Mouse (Mus musculus): ENCODE results near the gene Romo1. TPM values are rescaled to one million over a fixed set of nuclear protein-coding genes. Genes with fewer than 3 reads are reported as not detected.
"Not testable (repeated sequence)": the region's sequence is repeated elsewhere in the genome, so short reads cannot be mapped to it uniquely, and the experiment has no call there.

Romo1 gene
- total and polyA plus RNA-seq, 2 experiments from 2014 or later = 113 to 607 TPM

DNA sequence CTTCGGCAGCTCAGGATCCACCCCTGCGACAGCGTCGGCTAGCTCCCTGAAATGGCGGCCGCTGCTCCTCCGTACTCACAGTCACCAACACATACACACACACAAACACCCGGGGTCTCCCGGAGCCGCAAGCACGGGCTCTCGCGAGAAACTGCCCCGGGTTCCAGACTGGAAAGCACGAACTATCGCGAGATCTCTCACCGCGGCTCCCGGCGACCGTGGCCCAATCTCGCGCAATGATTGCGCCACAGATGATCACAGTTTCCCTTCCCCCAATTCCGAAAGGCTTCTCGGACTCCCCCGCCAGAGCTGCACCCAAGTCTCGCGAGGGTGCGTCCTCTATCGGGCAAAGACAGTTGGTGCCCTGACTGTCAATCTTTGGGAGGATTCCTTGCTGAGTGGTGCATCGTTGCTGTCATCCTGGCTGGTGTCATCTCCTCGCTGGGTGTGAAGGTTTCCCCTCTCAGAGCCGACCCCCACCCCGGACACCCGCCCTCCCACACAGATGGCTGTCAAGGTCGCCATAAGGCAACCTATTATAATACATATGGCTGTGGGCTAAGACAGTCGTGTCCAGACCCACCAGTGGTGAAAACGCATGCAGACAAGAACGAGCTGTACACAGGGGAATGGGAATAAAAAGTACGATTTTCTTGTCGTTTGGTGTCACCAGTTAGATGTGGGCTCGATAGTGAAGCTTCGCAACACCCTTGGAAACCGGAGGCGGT lies 36.4 kb downstream of the Romo1 start, which contains the start of gene Rbm39:
Gene Rbm39, minus strand, starts transcription at position 145 of the 728 bp plus-strand sequence.
- peak within 1 kb of the TSS; percentile 99 for H3K27ac ChIP-seq (ENCODE audit: low read depth)
- DNase-seq (ENCODE audit: low spot score) (peak; percentile 99), ATAC-seq (ENCODE audit: insufficient read depth, low read depth) (peak; percentile 94)
- peak within 1 kb of the TSS; percentile 83 for H3K4me2 ChIP-seq (ENCODE audit: low read depth, low read length)
- H3K27me3 ChIP-seq (ENCODE audit: control insufficient read depth, insufficient read depth, low read length) = no peaks in the 10 kb centered on the region
- peak; percentile 53 for TF ChIP-seq CTCF (IDR thresholded peaks at IDR 0.05; ENCODE audit: low read depth)
- peak; percentile 100 for TF ChIP-seq EP300 (IDR thresholded peaks at IDR 0.05; ENCODE audit: low read depth)
- peaks cover 24% of the 10 kb centered on the region for H3K36me3 ChIP-seq (replicated peaks; ENCODE audit: control insufficient read depth, insufficient read depth, low read length)
- H3K9ac ChIP-seq (replicated peaks; ENCODE audit: low read depth, low read length) = peak within 1 kb of the TSS; percentile 100
- H3K9me3 ChIP-seq (replicated peaks; ENCODE audit: control insufficient read depth, low read length) = no peaks in the 10 kb centered on the region
- under 1% methylated on average over 47 of the region's 47 CpGs for WGBS
- H3K4me1 ChIP-seq (ENCODE audit: control insufficient read depth, insufficient read depth) = peaks cover 25% of the 10 kb centered on the region
- peak within 1 kb of the TSS; percentile 95 for H3K4me3 ChIP-seq (ENCODE audit: low read depth, low read length)

DNA sequence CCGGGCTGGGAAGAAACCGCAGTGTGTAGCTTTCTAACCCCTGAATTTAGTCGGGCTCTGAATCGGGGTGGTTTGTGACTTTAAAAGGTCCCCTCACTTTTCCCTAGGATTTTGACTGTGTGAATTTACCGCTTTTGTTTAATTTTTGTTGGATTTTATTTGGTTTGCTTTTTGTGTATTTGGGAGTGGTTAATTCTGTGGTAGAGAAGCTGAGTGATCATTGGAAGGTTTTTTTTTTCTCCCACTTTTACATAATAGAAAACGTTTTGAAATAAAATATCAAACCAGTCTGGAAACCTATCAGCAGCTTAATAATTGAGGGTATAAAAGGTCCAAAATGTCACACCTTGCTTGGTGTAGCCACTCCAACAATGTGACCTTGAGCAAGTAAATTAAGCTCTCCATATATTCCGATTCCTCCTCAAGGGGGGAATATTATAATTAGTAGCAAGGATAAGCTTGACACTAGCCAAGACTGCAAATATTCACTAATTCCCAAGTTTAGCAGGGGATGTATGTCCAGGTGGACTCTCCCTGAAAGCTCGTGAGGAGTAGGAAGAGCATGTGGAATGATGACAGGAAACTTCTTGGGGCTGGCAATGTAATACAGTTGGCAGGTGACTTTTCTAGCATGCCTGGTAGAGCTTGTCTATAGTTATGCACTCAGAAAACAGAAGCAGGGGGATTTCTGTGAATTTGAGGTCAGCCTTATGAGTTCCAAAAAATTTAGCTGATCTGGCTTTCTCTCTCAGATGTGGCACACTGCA lies 37.2 kb downstream of the Romo1 start:
- H3K4me3 ChIP-seq (ENCODE audit: low read depth, low read length) = peak overlapping the region; percentile 95
- H3K9me3 ChIP-seq (replicated peaks; ENCODE audit: control insufficient read depth, low read length) = no peaks in the 10 kb centered on the region
- H3K4me1 ChIP-seq (ENCODE audit: control insufficient read depth, insufficient read depth) = peaks cover 25% of the 10 kb centered on the region
- no peaks in the 10 kb centered on the region for H3K27me3 ChIP-seq (ENCODE audit: control insufficient read depth, insufficient read depth, low read length)
- H3K9ac ChIP-seq (replicated peaks; ENCODE audit: low read depth, low read length) = peak overlapping the region; percentile 77
- peaks cover 19% of the 10 kb centered on the region for H3K36me3 ChIP-seq (replicated peaks; ENCODE audit: control insufficient read depth, insufficient read depth, low read length)
- TF ChIP-seq EP300 (IDR thresholded peaks at IDR 0.05; ENCODE audit: low read depth) (no peak), CTCF (IDR thresholded peaks at IDR 0.05; ENCODE audit: low read depth) (no peak)
- 5% methylated on average over 8 of the region's 8 CpGs for WGBS
- no peak for DNase-seq (ENCODE audit: low spot score)
- H3K27ac ChIP-seq (ENCODE audit: low read depth) = peak overlapping the region; percentile 91
- no peak for ATAC-seq (ENCODE audit: insufficient read depth, low read depth)
- H3K4me2 ChIP-seq (ENCODE audit: low read depth, low read length) = peak overlapping the region; percentile 72

DNA sequence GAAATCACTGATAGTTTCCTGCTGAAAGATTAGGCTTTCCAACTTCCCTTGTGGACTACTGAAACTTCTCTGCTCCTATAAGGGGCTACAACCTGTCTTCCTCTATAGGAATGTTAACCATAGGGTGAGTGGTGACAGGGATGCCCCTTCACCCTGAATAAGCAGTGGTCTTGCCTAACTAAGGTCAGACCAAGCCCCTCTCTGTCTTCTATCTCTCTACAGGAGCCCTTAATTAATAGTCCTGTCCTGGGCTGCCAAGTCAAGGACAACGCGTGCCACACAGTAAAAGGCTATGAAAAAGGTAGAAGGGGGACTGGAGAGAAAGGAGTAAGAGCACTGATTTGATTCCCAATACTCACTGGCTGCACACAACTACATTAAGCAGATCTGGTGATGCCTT lies 37.8 kb downstream of the Romo1 start:
- no peaks in the 10 kb centered on the region for H3K27me3 ChIP-seq (ENCODE audit: control insufficient read depth, insufficient read depth, low read length)
- peak overlapping the region; percentile 91 for H3K27ac ChIP-seq (ENCODE audit: low read depth)
- DNase-seq (ENCODE audit: low spot score) = no peak
- peak overlapping the region; percentile 77; the same call in 1 of the 2 replicates for H3K9ac ChIP-seq (replicated peaks; ENCODE audit: low read depth, low read length)
- WGBS = 70% methylated on average over 2 of the region's 2 CpGs
- H3K4me1 ChIP-seq (ENCODE audit: control insufficient read depth, insufficient read depth) = peaks cover 25% of the 10 kb centered on the region
- TF ChIP-seq CTCF (IDR thresholded peaks at IDR 0.05; ENCODE audit: low read depth) (no peak), EP300 (IDR thresholded peaks at IDR 0.05; ENCODE audit: low read depth) (no peak)
- peaks cover 18% of the 10 kb centered on the region for H3K36me3 ChIP-seq (replicated peaks; ENCODE audit: control insufficient read depth, insufficient read depth, low read length)
- H3K9me3 ChIP-seq (replicated peaks; ENCODE audit: control insufficient read depth, low read length) = no peaks in the 10 kb centered on the region
- H3K4me2 ChIP-seq (ENCODE audit: low read depth, low read length) = no peak overlapping the region
- ATAC-seq (ENCODE audit: insufficient read depth, low read depth) = no peak
- H3K4me3 ChIP-seq (ENCODE audit: low read depth, low read length) = no peak overlapping the region

DNA sequence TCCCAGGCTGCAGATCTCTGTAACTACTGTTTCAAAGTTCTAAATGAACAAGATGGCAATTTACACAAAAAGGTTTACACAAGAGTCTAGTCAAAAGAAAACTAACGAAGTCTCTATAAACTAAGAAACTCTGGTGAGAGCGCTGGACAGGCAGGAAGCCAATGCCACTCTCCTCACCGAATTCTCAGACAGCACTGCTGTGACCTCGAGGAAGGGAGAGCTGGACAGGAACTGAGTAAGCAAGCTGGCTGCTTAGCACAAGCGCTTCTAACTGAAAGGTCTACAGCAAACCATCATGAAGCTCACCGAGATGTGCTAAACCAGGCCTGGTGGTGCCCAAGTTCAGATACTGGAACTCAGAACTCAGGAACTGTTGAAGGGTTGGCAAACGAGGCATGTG lies 45.4 kb downstream of the Romo1 start:
- not testable (repeated sequence) for H3K4me2 ChIP-seq (ENCODE audit: low read depth, low read length); H3K9me3 ChIP-seq (replicated peaks; ENCODE audit: control insufficient read depth, low read length); H3K9ac ChIP-seq (replicated peaks; ENCODE audit: low read depth, low read length); H3K36me3 ChIP-seq (replicated peaks; ENCODE audit: control insufficient read depth, insufficient read depth, low read length); DNase-seq (ENCODE audit: low spot score); H3K4me3 ChIP-seq (ENCODE audit: low read depth, low read length); ATAC-seq (ENCODE audit: insufficient read depth, low read depth); H3K4me1 ChIP-seq (ENCODE audit: control insufficient read depth, insufficient read depth); H3K27me3 ChIP-seq (ENCODE audit: control insufficient read depth, insufficient read depth, low read length); H3K27ac ChIP-seq (ENCODE audit: low read depth)
- WGBS = 64% methylated on average over 7 of the region's 7 CpGs

DNA sequence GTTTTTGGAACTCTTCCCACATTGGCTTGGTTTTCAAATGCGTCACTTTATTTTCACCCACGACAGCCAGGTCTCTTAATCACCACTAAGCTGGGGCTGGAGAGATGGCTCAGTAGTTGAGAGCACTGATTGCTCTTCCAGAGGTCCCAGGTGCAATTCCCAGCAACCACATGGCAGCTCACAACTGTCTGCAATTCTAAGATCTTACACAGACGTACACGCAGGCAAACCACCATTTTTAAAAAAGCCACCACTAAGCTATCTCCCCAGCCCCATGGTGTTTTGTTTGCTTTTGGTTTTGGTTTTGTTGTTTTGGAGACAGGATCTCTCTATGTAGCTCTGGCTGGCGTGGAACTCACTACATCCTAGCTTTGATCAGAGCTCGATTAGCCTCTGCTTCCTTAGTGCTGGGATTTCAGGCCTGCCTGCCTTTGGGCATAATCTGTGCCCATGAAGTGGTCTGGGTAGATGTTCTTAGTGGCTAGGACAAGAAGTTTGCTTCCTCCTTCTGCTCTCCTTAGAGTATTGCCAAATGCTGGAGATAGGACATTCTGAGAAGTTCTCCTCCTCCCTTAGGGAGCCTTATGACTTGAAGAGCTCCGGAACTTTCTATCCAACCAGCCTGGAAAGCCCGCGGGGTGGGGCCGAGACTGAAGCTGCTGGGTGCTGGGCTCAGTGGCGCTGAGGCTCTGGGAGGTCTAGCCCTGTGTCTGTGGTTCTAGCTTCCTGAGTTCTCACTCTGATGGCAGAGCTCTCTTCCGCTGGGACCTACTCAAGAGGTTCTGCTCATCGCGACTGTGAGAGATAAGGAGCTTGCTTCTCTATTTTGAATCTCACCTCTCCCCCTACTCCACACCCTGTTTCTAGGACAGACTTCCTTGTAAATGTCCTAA lies 46.4 kb downstream of the Romo1 start:
- H3K27ac ChIP-seq (ENCODE audit: low read depth) = peak overlapping the region; percentile 44; the same call in 1 of the 2 replicates
- H3K36me3 ChIP-seq (replicated peaks; ENCODE audit: control insufficient read depth, insufficient read depth, low read length) = no peaks in the 10 kb centered on the region
- TF ChIP-seq EP300 (IDR thresholded peaks at IDR 0.05; ENCODE audit: low read depth) = no peak
- no peak for TF ChIP-seq CTCF (IDR thresholded peaks at IDR 0.05; ENCODE audit: low read depth)
- no peaks in the 10 kb centered on the region for H3K27me3 ChIP-seq (ENCODE audit: control insufficient read depth, insufficient read depth, low read length)
- H3K4me2 ChIP-seq (ENCODE audit: low read depth, low read length) = no peak overlapping the region
- no peaks in the 10 kb centered on the region for H3K9me3 ChIP-seq (replicated peaks; ENCODE audit: control insufficient read depth, low read length)
- DNase-seq (ENCODE audit: low spot score) (no peak), ATAC-seq (ENCODE audit: insufficient read depth, low read depth) (no peak)
- WGBS = 58% methylated on average over 14 of the region's 14 CpGs
- H3K4me1 ChIP-seq (ENCODE audit: control insufficient read depth, insufficient read depth) = no peaks in the 10 kb centered on the region
- H3K9ac ChIP-seq (replicated peaks; ENCODE audit: low read depth, low read length) = no peak overlapping the region
- no peak overlapping the region for H3K4me3 ChIP-seq (ENCODE audit: low read depth, low read length)

Measured in heart, postnatal 0 days (tissue).